In genomic region chr2:65566793-65567787, GRCm38 (mm10) we compare ENCODE assay signal across 7 mouse cellular contexts. TPM values are rescaled to one million over a fixed set of nuclear protein-coding genes. Genes with fewer than 3 reads are reported as not detected.
A peak's percentile ranks its signal among the peaks of the same experiment; 100 is the strongest.
DNase-seq lines count a peak whose midpoint lies in the region; ATAC-seq and TF ChIP-seq lines count a peak whose summit lies in the region.

Gene Scn3a, minus strand, starts transcription at chr2:65567627.

- no peaks in the 10 kb centered on the region for H3K36me3 ChIP-seq in E14TG2a.4 (ENCODE audit: insufficient read depth, low read length)
- no peaks in the 10 kb centered on the region for H3K36me3 ChIP-seq in embryonic facial prominence, embryonic 12.5 days
- no peaks in the 10 kb centered on the region for H3K36me3 ChIP-seq in hindbrain, embryonic 11.5 days (ENCODE audit: control insufficient read depth, insufficient read depth, low read length)

- TF ChIP-seq CTCF in E14TG2a.4 (conservative IDR thresholded peaks at IDR 0.05; ENCODE audit: low read length) = peak; percentile 82

- no peak within 1 kb of the TSS for H3K9ac ChIP-seq in embryonic facial prominence, embryonic 12.5 days
- H3K9ac ChIP-seq in hindbrain, embryonic 11.5 days (ENCODE audit: low read depth, low read length) = peak within 1 kb of the TSS; percentile 31; the same call in 1 of the 2 replicates

- peak within 1 kb of the TSS; percentile 31; the same call in 1 of the 2 replicates for H3K4me2 ChIP-seq in embryonic facial prominence, embryonic 12.5 days (replicated peaks)
- H3K4me2 ChIP-seq in hindbrain, embryonic 11.5 days (replicated peaks; ENCODE audit: low read depth, low read length) = no peak within 1 kb of the TSS; the same call in 1 of the 2 replicates

- peak; percentile 60 for DNase-seq in R1 (ENCODE audit: low read depth, low spot score)
- peak; percentile 85 for DNase-seq in hindbrain, embryonic 11.5 days (ENCODE audit: low spot score)
- peak; percentile 46 for DNase-seq in layer of hippocampus, adult 9-10 months (ENCODE audit: low spot score)
- DNase-seq in lung, postnatal 25 days (ENCODE audit: low spot score) = peak; percentile 36
- peak; percentile 76 to 85 for DNase-seq in right cerebral cortex, adult 2 months (ENCODE audit: low spot score in 2 of 2)

- no peaks in the 10 kb centered on the region for H3K27me3 ChIP-seq in E14TG2a.4 (ENCODE audit: insufficient read depth, low read length)
- no peaks in the 10 kb centered on the region for H3K27me3 ChIP-seq in embryonic facial prominence, embryonic 12.5 days
- no peaks in the 10 kb centered on the region for H3K27me3 ChIP-seq in hindbrain, embryonic 11.5 days (ENCODE audit: control insufficient read depth, insufficient read depth, low read length)

- ATAC-seq in embryonic facial prominence, embryonic 12.5 days (ENCODE audit: insufficient number of reproducible peaks, insufficient read depth, low FRiP score, low TSS enrichment) = no peak
- ATAC-seq in hindbrain, embryonic 11.5 days (ENCODE audit: low FRiP score) = peak; percentile 79

- no peak within 1 kb of the TSS for H3K4me3 ChIP-seq in E14TG2a.4 (replicated peaks; ENCODE audit: low read length)
- H3K4me3 ChIP-seq in embryonic facial prominence, embryonic 12.5 days = no peak within 1 kb of the TSS; the same call in 1 of the 2 replicates
- H3K4me3 ChIP-seq in hindbrain, embryonic 11.5 days (ENCODE audit: low read depth, low read length) = peak within 1 kb of the TSS; percentile 24

- H3K4me1 ChIP-seq in E14TG2a.4 (replicated peaks; ENCODE audit: low read depth, low read length) = peaks cover 18% of the 10 kb centered on the region
- H3K4me1 ChIP-seq in embryonic facial prominence, embryonic 12.5 days = no peaks in the 10 kb centered on the region
- H3K4me1 ChIP-seq in hindbrain, embryonic 11.5 days (replicated peaks; ENCODE audit: control insufficient read depth, insufficient read depth, low read length) = peaks cover 2% of the 10 kb centered on the region; the same call in 1 of the 2 replicates

- no peak within 1 kb of the TSS for H3K27ac ChIP-seq in embryonic facial prominence, embryonic 12.5 days
- no peak within 1 kb of the TSS for H3K27ac ChIP-seq in hindbrain, embryonic 11.5 days (ENCODE audit: low read depth, low read length)

- WGBS in embryonic facial prominence, embryonic 12.5 days = 16% methylated on average over 16 of the region's 16 CpGs
- WGBS in hindbrain, embryonic 11.5 days = 20% methylated on average over 16 of the region's 16 CpGs

- no peaks in the 10 kb centered on the region for H3K9me3 ChIP-seq in E14TG2a.4 (ENCODE audit: low read length)
- H3K9me3 ChIP-seq in embryonic facial prominence, embryonic 12.5 days = no peaks in the 10 kb centered on the region
- no peaks in the 10 kb centered on the region for H3K9me3 ChIP-seq in hindbrain, embryonic 11.5 days (ENCODE audit: control insufficient read depth, low read length)

RNA-seq across cellular contexts. Expression of gene Scn3a, which starts in this region (rescaled TPM):
- polyA plus RNA-seq in embryonic facial prominence, embryonic 12.5 days (2016; fragmentation: Nextera tagmentation; extraction: Ambion mirVana) = 5.1 and 6.2 TPM in 2 replicates
- 33.2 and 34.4 TPM in 2 replicates for polyA plus RNA-seq in hindbrain, embryonic 11.5 days (2014; fragmentation: Nextera tagmentation; extraction: Ambion mirVana)
